14 mouse cellular contexts compared by ENCODE assay signal in genomic region chr15:85713417-85713816, GRCm38 (mm10). TPM values are rescaled to one million over a fixed set of nuclear protein-coding genes. Genes with fewer than 3 reads are reported as not detected.
"Had no signal": no experiment of that assay in that cellular context is flagged by ENCODE, and none has a peak within 500 bp of the region (broad histone marks: within the 10 kb centered on the region; RNA-seq: fewer than 3 reads in every experiment).

No protein-coding gene starts in this region.

- H3K9me3 ChIP-seq: lung, embryonic 15.5 days; midbrain, embryonic 13.5 days; midbrain, embryonic 15.5 days; neural tube, embryonic 12.5 days; stomach, embryonic 15.5 days had no signal

- H3K36me3 ChIP-seq: lung, embryonic 15.5 days; midbrain, embryonic 13.5 days; midbrain, embryonic 15.5 days; neural tube, embryonic 12.5 days; stomach, embryonic 15.5 days had no signal

- H3K9ac ChIP-seq: lung, embryonic 15.5 days; midbrain, embryonic 13.5 days; midbrain, embryonic 15.5 days; neural tube, embryonic 12.5 days; stomach, embryonic 15.5 days had no signal

- DNase-seq: lung, adult 2 months; lung, postnatal 14 days; right cerebral cortex, postnatal 14 days had no signal

- H3K4me3 ChIP-seq: lung, embryonic 15.5 days; megakaryocyte, embryonic 14.5 days; midbrain, embryonic 13.5 days; midbrain, embryonic 15.5 days; neural tube, embryonic 12.5 days; stomach, embryonic 15.5 days had no signal

- H3K27ac ChIP-seq: lung, embryonic 15.5 days; macrophage; midbrain, embryonic 13.5 days; midbrain, embryonic 15.5 days; neural tube, embryonic 12.5 days; stomach, embryonic 15.5 days; stomach, postnatal 0 days had no signal

RNA-seq across cellular contexts. Expression of gene Ppara, which starts 21.4 kb away (rescaled TPM):
- total RNA-seq: megakaryocyte progenitor cell, adult 5-6 weeks; monocyte, adult 5-6 weeks; neutrophil, adult 5-6 weeks had no signal
